Mouse (Mus musculus) heart, postnatal 14 days (tissue): Measurements from ENCODE around the gene Nr4a1. TPM values are rescaled to one million over a fixed set of nuclear protein-coding genes. Genes with fewer than 3 reads are reported as not detected.

Experiments
- DNase-seq, 2 experiments: peaks; one replicate each; pipeline ENCODE4 v3.0.0; 2021 to 2022
- intact Hi-C: fragments of 180-260 bp; cut with DNase I; formaldehyde crosslinking; loops from one replicate; pipeline ENCODE4 v1.15.1; 2025
- total RNA-seq, 2 experiments: library from RNA; stranded (reverse); gene quantifications; 2 replicates each; pipeline ENCODE4 v1.2.3; 2021

Nr4a1 gene
- total RNA-seq, 2 experiments from 2014 or later, result 14.0 to 63.1 TPM

DNA sequence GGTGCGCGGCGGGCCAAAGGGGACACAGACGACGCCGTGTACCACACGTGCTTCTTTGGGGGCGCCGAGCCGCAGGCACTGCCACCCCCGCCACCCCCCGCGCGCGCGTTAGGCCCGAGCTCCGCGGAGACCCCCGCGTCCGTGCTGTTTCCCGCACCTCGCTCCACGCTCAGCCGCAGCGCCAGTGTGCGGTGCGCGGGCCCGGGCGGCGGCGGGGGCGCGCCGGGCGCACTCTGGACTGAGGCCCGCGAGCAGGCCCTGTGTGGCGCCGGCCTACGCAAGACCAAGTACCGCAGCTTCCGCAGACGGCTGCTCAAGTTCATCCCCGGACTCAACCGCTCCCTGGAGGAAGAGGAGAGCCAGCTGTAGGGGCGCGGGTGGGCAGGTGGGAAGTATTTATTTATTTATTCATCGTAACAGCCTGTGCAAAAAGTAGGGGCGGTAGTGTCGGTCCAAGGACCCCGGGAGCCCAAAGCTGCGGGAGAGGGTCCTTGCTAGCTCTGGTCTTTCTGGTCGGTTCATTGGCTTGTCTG, 22.4 kb upstream of the Nr4a1 start:
- intact Hi-C loops, result no loop called here
- DNase-seq, result no peak

DNA sequence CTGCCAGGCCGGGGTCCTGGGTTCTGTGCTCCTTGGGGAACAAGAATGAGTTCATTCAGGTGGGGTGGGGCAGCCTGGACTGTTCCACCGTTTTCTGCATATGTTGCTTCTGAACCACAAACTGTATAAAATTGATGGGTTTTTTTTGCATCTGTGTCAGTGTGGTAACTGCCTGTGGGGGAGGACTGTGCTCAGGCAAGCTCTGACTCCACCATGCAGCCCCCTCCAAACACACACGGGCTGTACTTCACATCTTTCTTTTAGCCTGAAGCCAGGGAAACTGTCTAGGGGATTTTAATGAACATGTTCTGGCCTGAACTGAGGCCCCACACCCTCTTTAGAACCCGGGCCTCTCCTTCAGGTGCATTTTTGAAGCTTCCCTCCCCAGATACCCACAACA, 21.5 kb upstream of the Nr4a1 start:
- DNase-seq, result no peak
- intact Hi-C loops, result loop anchor here (1.0 kb wide), 1 partner anchor 10 kb away; no protein-coding TSS in a partner anchor

DNA sequence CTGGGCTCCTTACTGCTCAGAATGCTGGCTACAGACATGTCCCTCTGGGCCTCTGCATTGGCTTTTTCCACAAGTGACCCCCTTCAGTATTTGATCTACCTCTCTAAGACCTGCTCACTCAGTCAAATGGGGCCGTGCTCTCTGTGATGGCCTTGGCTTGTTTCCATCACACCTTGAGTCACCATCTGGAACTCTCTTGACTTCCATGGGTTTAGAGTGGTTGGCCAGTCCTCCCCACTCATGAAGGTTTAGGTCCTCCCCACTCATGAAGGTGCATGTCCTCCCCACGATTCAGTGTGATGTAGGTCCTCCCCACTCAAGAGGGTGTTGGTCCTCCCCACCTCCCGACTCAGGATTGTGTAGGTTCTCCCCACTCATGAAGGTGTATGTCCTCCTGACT, 20.9 kb upstream of the Nr4a1 start:
- intact Hi-C loops, result loop anchor here (1.0 kb wide), 1 partner anchor 11 kb away; no protein-coding TSS in a partner anchor
- DNase-seq, result no peak

GRCm38 (mm10) chr15:101233641-101234275, 20.3 kb upstream of the Nr4a1 start:
- no peak for DNase-seq
- intact Hi-C loops, result loop anchor here (1.0 kb wide), 1 partner anchor 11 kb away; no protein-coding TSS in a partner anchor

GRCm38 (mm10) chr15:101234611-101235341, 19.3 kb upstream of the Nr4a1 start:
- intact Hi-C loops, result no loop called here

DNA sequence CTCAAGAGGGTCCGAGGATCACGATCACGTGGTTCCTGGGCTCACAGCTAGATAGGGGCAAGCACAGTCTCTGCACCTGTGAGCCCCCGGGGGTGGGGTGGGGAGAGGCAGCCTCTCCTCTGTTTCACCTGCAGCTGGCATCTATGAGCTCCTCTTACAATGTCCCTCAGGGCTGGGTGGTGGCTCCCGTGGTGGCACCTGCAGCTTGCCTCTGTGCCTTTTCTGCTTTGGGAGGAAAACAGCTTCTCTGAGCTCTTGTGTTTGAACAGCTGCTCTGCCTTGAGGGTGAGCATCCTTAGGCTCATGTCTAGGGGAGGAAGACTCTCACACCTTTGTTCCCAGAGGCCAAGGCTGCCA, 18.7 kb upstream of the Nr4a1 start:
- DNase-seq, result no peak
- intact Hi-C loops, result no loop called here

More at GRCm38 (mm10) chr15:101234611-101235341, 19.3 kb upstream of the Nr4a1 start:
- DNase-seq, result no peak

GRCm38 (mm10) chr15:101235728-101236327, 18.2 kb upstream of the Nr4a1 start:
- intact Hi-C loops, result no loop called here
- DNase-seq, result no peak

DNA sequence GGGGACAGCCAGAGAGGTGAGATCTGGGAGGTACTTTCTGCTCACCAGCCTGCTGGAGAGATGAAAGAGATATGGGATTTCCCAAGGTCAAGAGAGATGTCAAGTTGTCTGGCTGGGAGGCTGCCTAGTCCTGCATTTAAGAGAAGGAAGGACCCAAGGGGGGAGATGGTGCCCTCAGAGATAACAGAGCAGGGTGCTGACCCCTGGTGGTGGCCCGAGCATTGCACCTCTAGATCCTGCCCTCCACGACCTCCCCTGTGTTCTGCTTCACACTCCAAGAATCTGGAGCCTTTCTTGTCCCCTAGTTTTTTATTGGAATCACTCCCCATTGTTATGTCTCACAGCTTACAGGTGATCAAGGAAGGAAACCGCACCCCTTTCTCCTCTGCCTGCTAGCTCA, 17.2 kb upstream of the Nr4a1 start:
- DNase-seq, result peak; percentile 80 to 85
- intact Hi-C loops, result loop anchor here (1.0 kb wide), 1 partner anchor 16 kb away; no protein-coding TSS in a partner anchor

DNA sequence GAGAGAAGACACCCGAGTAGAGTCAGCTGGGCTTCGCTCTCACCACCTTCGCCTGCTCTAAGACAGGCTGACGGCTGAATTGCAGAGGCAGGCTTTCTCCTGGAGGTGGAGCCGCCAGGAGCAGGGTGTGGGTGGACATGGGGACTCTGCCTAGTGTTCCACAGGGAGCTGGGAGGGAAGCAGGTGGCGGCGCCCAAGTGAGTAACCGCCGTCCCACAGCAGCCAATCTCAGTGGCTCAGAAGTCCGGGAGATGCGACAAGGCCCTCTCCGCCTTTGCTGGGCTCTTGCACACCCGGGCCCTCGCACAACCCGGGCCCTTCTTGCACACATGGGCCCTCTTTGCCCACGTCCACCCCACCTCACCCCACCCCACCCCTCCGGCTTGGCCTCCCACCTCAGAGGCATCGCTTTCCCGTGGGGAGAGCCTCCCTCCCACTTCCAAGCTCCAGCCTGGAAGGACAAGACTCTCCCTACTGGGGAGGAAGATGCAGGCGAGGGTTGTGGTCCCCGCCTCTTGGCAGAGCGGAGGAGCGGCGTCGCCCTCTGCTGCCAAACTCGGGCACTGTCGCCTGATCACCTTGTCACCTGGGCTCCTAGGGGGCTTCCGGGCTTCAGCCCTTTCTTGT, 15.1 kb upstream of the Nr4a1 start:
- DNase-seq, result peak; percentile 65 to 73
- intact Hi-C loops, result no loop called here

DNA sequence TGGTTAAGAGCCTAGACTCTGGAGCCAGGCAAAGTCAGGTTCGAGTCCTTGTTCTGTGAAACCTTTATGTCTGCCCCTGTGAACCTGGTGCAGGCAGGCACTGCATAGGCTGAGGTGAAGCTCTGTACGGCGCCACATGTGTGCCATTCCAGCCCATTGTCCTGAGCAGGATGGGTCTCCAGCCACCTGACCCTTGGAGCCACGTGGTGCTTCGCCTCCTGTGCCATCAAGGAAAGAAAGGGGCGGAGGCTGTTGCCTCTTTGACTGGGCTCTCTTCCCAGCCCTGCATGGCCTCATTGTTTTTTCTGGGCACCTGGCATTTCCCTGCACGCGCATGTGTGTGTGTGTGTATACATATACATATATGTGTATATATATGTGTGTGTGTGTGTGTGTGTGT, 14.2 kb upstream of the Nr4a1 start:
- intact Hi-C loops, result loop anchor here (1.0 to 2.0 kb wide), 3 partner anchors 27 to 75 kb away; no protein-coding TSS in a partner anchor
- no peak for DNase-seq

- intact Hi-C loops, result loop anchor here (1.0 to 2.0 kb wide), 3 partner anchors 26 to 74 kb away; no protein-coding TSS in a partner anchor
- peak; percentile 85 to 89 for DNase-seq
These were observed 13.3 kb upstream of the Nr4a1 start for GRCm38 (mm10) chr15:101240799-101241204.

- DNase-seq, result peak in 1 of 2 experiments; percentile 38
- intact Hi-C loops, result loop anchor here (2.0 kb wide), 1 partner anchor 26 kb away; no protein-coding TSS in a partner anchor
These were observed 12.8 kb upstream of the Nr4a1 start for GRCm38 (mm10) chr15:101241236-101241635.

GRCm38 (mm10) chr15:101241853-101242252, 12.2 kb upstream of the Nr4a1 start:
- intact Hi-C loops, result loop anchor here (2.0 kb wide), 1 partner anchor 25 kb away; no protein-coding TSS in a partner anchor
- no peak for DNase-seq

- DNase-seq, result peak; percentile 64 to 78
- intact Hi-C loops, result no loop called here
These were observed 11.4 kb upstream of the Nr4a1 start for GRCm38 (mm10) chr15:101242645-101243044.

DNA sequence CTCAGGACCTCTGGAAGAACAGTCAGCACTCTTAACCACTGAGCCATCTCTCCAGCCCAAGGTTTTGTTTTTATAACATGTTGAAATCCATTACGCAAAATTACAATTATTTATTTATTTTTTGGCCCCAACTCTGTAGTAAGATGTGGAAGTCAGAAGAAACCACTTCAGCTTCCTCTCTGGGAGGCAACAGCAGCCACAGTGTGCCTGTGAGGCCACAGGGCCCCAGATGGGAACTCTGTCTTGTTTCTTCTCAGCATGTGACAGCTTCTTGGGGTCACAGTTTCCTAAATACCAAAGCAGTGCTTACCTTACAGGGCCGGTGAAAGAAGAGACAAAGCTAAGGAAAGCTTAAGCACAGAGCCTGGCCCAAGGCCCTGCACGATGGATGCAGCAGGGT, 10.1 kb upstream of the Nr4a1 start:
- intact Hi-C loops, result no loop called here

GRCm38 (mm10) chr15:101246231-101247154, 7.6 kb upstream of the Nr4a1 start:
- peak; percentile 95 to 96 for DNase-seq
- intact Hi-C loops, result no loop called here

More for the DNA sequence above, 10.1 kb upstream of the Nr4a1 start:
- DNase-seq, result no peak

DNA sequence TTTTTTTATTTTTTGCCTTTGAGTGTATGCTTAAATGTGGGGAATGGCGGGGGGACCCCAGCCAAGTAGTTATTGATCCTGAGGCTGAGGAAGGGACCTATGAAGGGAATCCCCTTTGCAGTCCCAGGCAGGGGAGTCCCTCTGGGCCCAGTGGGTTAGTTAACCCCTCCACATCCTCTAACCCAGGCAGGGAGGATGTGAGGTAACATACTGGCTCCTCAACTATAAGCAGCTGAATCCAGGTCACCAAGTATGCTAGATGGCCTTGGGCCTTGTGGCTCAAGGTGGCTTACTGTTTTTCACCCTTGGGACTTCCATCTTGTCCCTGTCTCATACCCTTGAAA, 6.9 kb upstream of the Nr4a1 start:
- DNase-seq, result no peak

GRCm38 (mm10) chr15:101248029-101248710, 5.9 kb upstream of the Nr4a1 start:
- peak; percentile 37 to 48 for DNase-seq
- intact Hi-C loops, result no loop called here

More for the DNA sequence above, 6.9 kb upstream of the Nr4a1 start:
- intact Hi-C loops, result no loop called here
